Mouse (Mus musculus): ENCODE measurements around the gene Sparcl1. TPM values are rescaled to one million over a fixed set of nuclear protein-coding genes. Genes with fewer than 3 reads are reported as not detected.

Gene Sparcl1
- polyA plus RNA-seq (2016; fragmentation: Nextera tagmentation; extraction: Ambion mirVana), result 3.0 and 3.8 TPM in 2 replicates

- Histone ChIP-seq H3K4me3 (no peak within 1 kb of the TSS), H3K27ac (no peak within 1 kb of the TSS), H3K27me3 (replicated peaks) (no peaks in the 10 kb centered on the region), H3K9ac (no peak within 1 kb of the TSS), H3K36me3 (no peaks in the 10 kb centered on the region), H3K4me1 (peaks cover 3% of the 10 kb centered on the region; the same call in 1 of the 2 replicates), H3K4me2 (no peak within 1 kb of the TSS), H3K9me3 (replicated peaks) (no peaks in the 10 kb centered on the region)
- no peak for ATAC-seq
- WGBS (ENCODE audit: insufficient replicate concordance), result 50% methylated on average over 15 of the region's 15 CpGs
Observed at GRCm38 (mm10) chr5:104113491-104114172, at the start of gene Sparcl1. Gene Sparcl1 (minus strand): TSS chr5:104113733.

DNA sequence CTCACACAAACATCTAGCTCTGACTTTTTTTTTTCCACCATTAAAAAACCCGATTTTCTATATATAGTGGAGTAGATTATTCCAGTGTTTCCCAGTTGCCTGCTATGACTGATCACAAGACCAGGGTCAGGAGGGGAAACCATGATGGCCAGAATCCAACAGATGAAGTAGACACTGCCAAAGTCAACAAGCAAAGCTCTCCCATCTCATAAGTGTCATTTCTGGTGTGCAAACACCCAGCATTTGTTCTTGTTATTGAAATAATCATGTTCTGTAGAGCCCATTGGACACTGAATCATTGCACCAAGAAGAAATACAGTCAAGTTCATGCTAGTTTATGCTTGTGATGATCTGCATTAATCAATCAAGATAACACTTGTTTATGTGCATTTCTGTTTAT is 47.9 kb upstream of the Sparcl1 start:
- Histone ChIP-seq H3K9me3 (replicated peaks) (no peaks in the 10 kb centered on the region), H3K4me1 (no peaks in the 10 kb centered on the region), H3K4me2 (no peak overlapping the region), H3K36me3 (no peaks in the 10 kb centered on the region), H3K4me3 (no peak overlapping the region), H3K27me3 (replicated peaks) (no peaks in the 10 kb centered on the region), H3K27ac (no peak overlapping the region), H3K9ac (no peak overlapping the region)
- 46% methylated on average over 1 of the region's 1 CpGs for WGBS (ENCODE audit: insufficient replicate concordance)
- ATAC-seq, result no peak

- no peaks in the 10 kb centered on the region for H3K9me3 ChIP-seq (replicated peaks)
- H3K27ac ChIP-seq, result no peak overlapping the region
- no peak for ATAC-seq
- no peaks in the 10 kb centered on the region for H3K36me3 ChIP-seq
- no peak overlapping the region for H3K4me3 ChIP-seq
- H3K4me1 ChIP-seq, result no peaks in the 10 kb centered on the region
- WGBS (ENCODE audit: insufficient replicate concordance), result 67% methylated on average over 3 of the region's 3 CpGs
- H3K4me2 ChIP-seq, result no peak overlapping the region
- no peak overlapping the region for H3K9ac ChIP-seq
- no peaks in the 10 kb centered on the region for H3K27me3 ChIP-seq (replicated peaks)
Observed at GRCm38 (mm10) chr5:104160581-104160980, 47.0 kb upstream of the Sparcl1 start.

GRCm38 (mm10) chr5:104158332-104159052 is 45.0 kb upstream of the Sparcl1 start:
- Histone ChIP-seq H3K4me3 (no peak overlapping the region), H3K27ac (no peak overlapping the region), H3K27me3 (replicated peaks) (no peaks in the 10 kb centered on the region), H3K4me1 (no peaks in the 10 kb centered on the region), H3K9me3 (replicated peaks) (no peaks in the 10 kb centered on the region), H3K4me2 (no peak overlapping the region), H3K36me3 (no peaks in the 10 kb centered on the region), H3K9ac (no peak overlapping the region)
- no peak for ATAC-seq
- WGBS (ENCODE audit: insufficient replicate concordance), result 56% methylated on average over 7 of the region's 7 CpGs

DNA sequence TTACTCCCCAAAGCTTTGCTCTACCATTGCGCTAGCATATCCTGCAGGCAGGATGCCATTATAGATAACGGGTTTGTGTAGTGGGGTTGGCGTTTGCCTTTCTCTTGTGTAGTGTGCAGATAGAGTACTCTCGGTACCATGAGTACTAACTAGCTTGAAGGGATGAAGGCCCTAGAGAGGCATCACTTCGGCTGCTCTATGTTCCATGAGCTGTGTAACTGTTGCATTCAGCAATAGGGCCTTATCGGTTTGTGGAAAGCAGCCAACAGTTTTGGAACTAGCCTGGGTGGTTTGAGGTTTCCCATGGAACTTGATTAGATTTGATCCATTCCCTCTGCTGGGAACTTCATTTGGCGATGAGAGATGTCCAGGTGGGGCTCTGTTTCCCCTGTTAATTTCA is 44.2 kb upstream of the Sparcl1 start:
- H3K27me3 ChIP-seq (replicated peaks), result no peaks in the 10 kb centered on the region
- H3K4me1 ChIP-seq, result no peaks in the 10 kb centered on the region
- no peaks in the 10 kb centered on the region for H3K9me3 ChIP-seq (replicated peaks)
- H3K36me3 ChIP-seq, result no peaks in the 10 kb centered on the region
- no peak for ATAC-seq
- no peak overlapping the region for H3K9ac ChIP-seq
- no peak overlapping the region for H3K4me3 ChIP-seq
- WGBS (ENCODE audit: insufficient replicate concordance), result 69% methylated on average over 7 of the region's 7 CpGs
- no peak overlapping the region for H3K27ac ChIP-seq
- H3K4me2 ChIP-seq, result no peak overlapping the region

DNA sequence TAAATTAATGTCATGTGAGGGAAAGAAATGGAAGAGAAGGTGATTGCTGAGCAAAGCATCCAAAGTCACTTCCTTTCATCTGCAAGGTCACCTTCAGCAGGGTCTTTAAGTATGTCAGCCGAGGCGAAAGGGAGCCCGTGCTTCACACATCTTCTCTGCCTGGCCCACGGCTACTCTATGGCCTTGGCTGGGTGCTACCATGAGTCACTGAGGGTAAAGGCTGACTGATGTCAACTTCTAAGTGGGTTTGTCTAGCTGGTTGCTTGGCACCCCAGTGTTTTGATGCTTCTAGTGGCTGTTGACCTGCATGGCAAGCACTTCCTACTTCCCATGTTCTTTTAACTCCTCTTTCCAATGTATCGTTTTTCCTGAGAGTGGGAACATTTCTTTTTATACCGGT is 36.7 kb upstream of the Sparcl1 start:
- H3K27ac ChIP-seq, result no peak overlapping the region
- ATAC-seq, result no peak

DNA sequence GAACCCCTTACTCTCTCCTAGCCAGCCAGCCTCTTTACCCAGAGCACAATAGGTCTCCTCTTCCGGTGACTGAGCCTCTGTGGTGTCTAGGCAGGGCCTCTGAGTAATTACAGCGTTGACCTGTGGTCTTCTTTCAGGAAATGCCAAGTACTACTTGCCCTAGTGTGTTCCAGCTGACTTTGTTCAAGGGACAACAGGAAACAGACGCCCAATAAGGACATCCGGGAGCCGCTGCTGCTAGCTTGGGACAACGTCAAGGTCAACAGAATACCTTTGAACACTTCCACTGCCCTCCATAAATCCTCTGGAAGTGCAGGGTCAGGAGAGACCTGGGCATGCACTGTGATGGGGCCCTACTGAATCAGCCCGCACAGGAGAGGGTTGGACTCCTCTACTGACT is 35.8 kb upstream of the Sparcl1 start:
- ATAC-seq, result peak; percentile 21; the same call in 1 of the 2 replicates

More for the DNA sequence above, 36.7 kb upstream of the Sparcl1 start:
- Histone ChIP-seq H3K4me1 (no peaks in the 10 kb centered on the region), H3K9ac (no peak overlapping the region), H3K4me2 (no peak overlapping the region), H3K27me3 (replicated peaks) (no peaks in the 10 kb centered on the region), H3K4me3 (no peak overlapping the region), H3K9me3 (replicated peaks) (no peaks in the 10 kb centered on the region), H3K36me3 (no peaks in the 10 kb centered on the region)
- WGBS (ENCODE audit: insufficient replicate concordance), result 67% methylated on average over 6 of the region's 6 CpGs

GRCm38 (mm10) chr5:104144057-104144456 is 30.5 kb upstream of the Sparcl1 start:
- 57% methylated on average over 4 of the region's 4 CpGs for WGBS (ENCODE audit: insufficient replicate concordance)
- no peak overlapping the region for H3K9ac ChIP-seq
- H3K27ac ChIP-seq, result no peak overlapping the region
- no peak overlapping the region for H3K4me2 ChIP-seq
- H3K36me3 ChIP-seq, result no peaks in the 10 kb centered on the region
- H3K4me1 ChIP-seq, result no peaks in the 10 kb centered on the region
- no peak for ATAC-seq
- no peaks in the 10 kb centered on the region for H3K27me3 ChIP-seq (replicated peaks)
- no peak overlapping the region for H3K4me3 ChIP-seq
- no peaks in the 10 kb centered on the region for H3K9me3 ChIP-seq (replicated peaks)

More for the DNA sequence above, 35.8 kb upstream of the Sparcl1 start:
- no peak overlapping the region for H3K9ac ChIP-seq
- no peak overlapping the region for H3K27ac ChIP-seq
- no peaks in the 10 kb centered on the region for H3K4me1 ChIP-seq
- 20% methylated on average over 7 of the region's 7 CpGs for WGBS (ENCODE audit: insufficient replicate concordance)
- H3K27me3 ChIP-seq (replicated peaks), result no peaks in the 10 kb centered on the region
- H3K36me3 ChIP-seq, result no peaks in the 10 kb centered on the region
- no peaks in the 10 kb centered on the region for H3K9me3 ChIP-seq (replicated peaks)
- H3K4me2 ChIP-seq, result no peak overlapping the region
- H3K4me3 ChIP-seq, result no peak overlapping the region

GRCm38 (mm10) chr5:104141067-104141466 is 27.5 kb upstream of the Sparcl1 start:
- no peaks in the 10 kb centered on the region for H3K36me3 ChIP-seq
- H3K27me3 ChIP-seq (replicated peaks), result no peaks in the 10 kb centered on the region
- H3K4me3 ChIP-seq, result no peak overlapping the region
- no peaks in the 10 kb centered on the region for H3K9me3 ChIP-seq (replicated peaks)
- no peak overlapping the region for H3K27ac ChIP-seq
- H3K4me2 ChIP-seq, result no peak overlapping the region
- H3K4me1 ChIP-seq, result no peaks in the 10 kb centered on the region
- no peak for ATAC-seq
- H3K9ac ChIP-seq, result no peak overlapping the region
- 49% methylated on average over 2 of the region's 2 CpGs for WGBS (ENCODE audit: insufficient replicate concordance)

DNA sequence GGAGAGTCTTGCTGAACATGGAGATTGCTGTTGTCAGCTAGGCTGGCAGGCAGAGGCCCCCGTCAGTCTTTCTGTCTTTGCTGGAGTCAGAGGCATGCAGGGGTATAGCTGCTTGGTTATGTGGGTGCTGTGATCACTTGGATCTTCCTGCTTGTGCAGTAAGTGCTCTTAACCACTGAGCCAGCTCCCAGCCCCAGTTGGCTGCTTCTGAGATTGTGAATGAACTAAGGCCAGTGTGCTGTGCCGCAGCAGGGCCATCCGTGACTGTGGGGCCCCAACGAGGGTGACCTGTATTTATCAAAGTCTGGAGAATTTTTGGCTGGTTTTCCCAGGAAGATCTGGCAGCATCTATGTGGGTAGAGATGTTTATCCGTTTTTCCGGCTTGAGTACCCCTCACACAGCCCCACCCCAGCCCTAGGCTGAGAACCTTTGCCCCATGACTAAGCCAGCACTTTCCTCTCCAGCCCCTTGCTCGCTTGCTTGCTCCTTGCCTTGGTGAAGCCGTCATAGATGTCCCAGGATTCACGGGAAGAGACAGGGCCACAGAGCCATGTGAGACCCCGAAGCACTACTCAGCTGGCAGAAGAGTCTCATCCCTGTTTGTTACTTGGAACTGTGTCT is 24.5 kb upstream of the Sparcl1 start:
- Histone ChIP-seq H3K9me3 (replicated peaks) (no peaks in the 10 kb centered on the region), H3K4me2 (no peak overlapping the region), H3K9ac (no peak overlapping the region), H3K4me1 (no peaks in the 10 kb centered on the region), H3K27me3 (replicated peaks) (no peaks in the 10 kb centered on the region), H3K27ac (no peak overlapping the region), H3K4me3 (no peak overlapping the region), H3K36me3 (no peaks in the 10 kb centered on the region)
- ATAC-seq, result no peak
- WGBS (ENCODE audit: insufficient replicate concordance), result 55% methylated on average over 10 of the region's 10 CpGs

GRCm38 (mm10) chr5:104133752-104134151 is 20.2 kb upstream of the Sparcl1 start:
- Histone ChIP-seq H3K4me2 (no peak overlapping the region), H3K4me3 (no peak overlapping the region), H3K9me3 (replicated peaks) (no peaks in the 10 kb centered on the region), H3K36me3 (no peaks in the 10 kb centered on the region), H3K27ac (no peak overlapping the region), H3K4me1 (no peaks in the 10 kb centered on the region), H3K27me3 (replicated peaks) (no peaks in the 10 kb centered on the region), H3K9ac (no peak overlapping the region)
- 50% methylated on average over 4 of the region's 4 CpGs for WGBS (ENCODE audit: insufficient replicate concordance)
- no peak for ATAC-seq

DNA sequence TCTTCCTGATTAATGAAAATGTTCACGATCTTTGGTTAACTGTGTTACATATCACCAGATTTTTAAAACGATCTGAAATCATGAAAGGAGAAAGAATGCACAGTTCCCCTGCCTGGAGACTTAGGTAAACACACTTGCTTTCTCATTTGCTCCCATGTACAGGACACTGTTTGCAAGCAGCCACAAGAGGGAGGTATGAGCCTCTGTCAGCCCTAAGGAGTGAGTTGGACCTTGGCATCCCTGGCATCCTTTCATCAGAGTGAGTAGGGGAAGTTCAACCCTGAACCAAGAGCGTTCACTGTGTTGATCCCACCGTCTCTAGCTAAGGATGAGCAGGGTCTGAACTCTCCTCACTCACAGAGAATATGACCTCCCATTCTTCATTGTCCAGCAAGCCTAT is 18.0 kb upstream of the Sparcl1 start:
- Histone ChIP-seq H3K9me3 (replicated peaks) (no peaks in the 10 kb centered on the region), H3K27ac (no peak overlapping the region), H3K4me1 (no peaks in the 10 kb centered on the region), H3K27me3 (replicated peaks) (no peaks in the 10 kb centered on the region), H3K9ac (no peak overlapping the region), H3K4me2 (no peak overlapping the region), H3K4me3 (no peak overlapping the region), H3K36me3 (no peaks in the 10 kb centered on the region)
- 35% methylated on average over 4 of the region's 4 CpGs for WGBS (ENCODE audit: insufficient replicate concordance)
- no peak for ATAC-seq
